ENCODE assay signal across 8 mouse cellular contexts in the genomic region with DNA sequence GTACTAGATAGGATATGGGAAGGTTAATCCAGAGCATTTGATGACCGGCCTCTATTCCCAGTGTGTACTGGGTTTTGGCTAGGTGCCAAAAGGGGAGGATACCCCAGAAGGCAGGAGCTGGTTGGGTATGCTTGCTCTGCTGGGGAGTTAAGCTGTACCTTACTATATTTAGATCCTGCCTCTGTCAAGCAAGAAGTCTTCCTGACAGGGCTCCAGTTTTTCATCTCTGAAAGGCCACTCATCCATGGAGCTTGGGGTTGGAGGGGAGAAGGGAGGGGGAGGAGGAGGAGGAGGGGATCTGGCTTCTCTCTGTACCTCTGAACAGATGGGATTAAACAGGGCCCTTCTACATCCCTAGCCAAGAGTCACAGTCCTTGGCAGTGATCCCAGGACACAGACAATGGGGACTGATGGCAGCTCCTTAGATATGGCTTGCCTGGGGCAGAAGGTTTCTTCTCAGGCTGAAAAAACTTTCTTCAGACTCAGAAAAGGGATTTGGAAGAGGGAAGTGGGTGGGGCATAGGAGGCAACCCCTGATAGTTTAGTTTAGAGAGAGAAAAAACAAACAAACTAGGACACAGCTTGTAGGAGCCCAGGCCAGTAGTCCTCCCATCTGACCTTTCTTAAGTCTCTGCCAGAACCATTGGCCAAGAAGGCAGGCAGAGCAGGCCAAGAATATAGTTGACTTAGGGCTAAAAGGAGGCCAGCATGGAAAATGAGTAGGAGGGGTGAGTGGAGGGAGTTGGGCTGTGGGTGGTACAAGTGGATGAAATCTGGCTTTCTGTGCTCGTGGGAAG.
DNase-seq lines count a peak whose midpoint lies in the region; ATAC-seq and TF ChIP-seq lines count a peak whose summit lies in the region.

No protein-coding gene starts in this region.

- no peak overlapping the region for H3K4me2 ChIP-seq in intestine, postnatal 0 days (replicated peaks; ENCODE audit: low read depth)
- no peak overlapping the region for H3K4me2 ChIP-seq in midbrain, postnatal 0 days (ENCODE audit: low read depth, low read length, poor library complexity, severe bottlenecking)

- no peak for TF ChIP-seq POLR2A in thymus, adult 2 months (IDR thresholded peaks at IDR 0.05; ENCODE audit: control insufficient read depth, extremely low read depth, insufficient read depth, low read length, poor library complexity)

- H3K4me3 ChIP-seq in intestine, postnatal 0 days (ENCODE audit: low read depth, low read length), result no peak overlapping the region
- H3K4me3 ChIP-seq in left cerebral cortex, adult 2 months, result no peak overlapping the region
- H3K4me3 ChIP-seq in midbrain, postnatal 0 days (ENCODE audit: low read depth, low read length), result no peak overlapping the region
- no peak overlapping the region for H3K4me3 ChIP-seq in thymus, adult 2 months (ENCODE audit: control insufficient read depth, insufficient read depth, low read length)

- no peaks in the 10 kb centered on the region for H3K36me3 ChIP-seq in intestine, postnatal 0 days (ENCODE audit: control insufficient read depth, insufficient read depth)
- no peaks in the 10 kb centered on the region for H3K36me3 ChIP-seq in midbrain, postnatal 0 days (ENCODE audit: insufficient read depth, low read length)
- no peaks in the 10 kb centered on the region for H3K36me3 ChIP-seq in thymus, adult 2 months (ENCODE audit: control insufficient read depth, insufficient read depth, low read length)

- no peaks in the 10 kb centered on the region for H3K27me3 ChIP-seq in intestine, postnatal 0 days (replicated peaks; ENCODE audit: control insufficient read depth, insufficient read depth, low read length)
- H3K27me3 ChIP-seq in midbrain, postnatal 0 days (ENCODE audit: insufficient read depth, low read length), result no peaks in the 10 kb centered on the region
- H3K27me3 ChIP-seq in thymus, adult 2 months (ENCODE audit: control insufficient read depth, insufficient read depth, low read length), result no peaks in the 10 kb centered on the region

- intact Hi-C loops in left cerebral cortex, adult 2 months (cut with DNase I), result no loop called here

- WGBS in intestine, postnatal 0 days, result 59% methylated on average over 2 of the region's 2 CpGs
- 40% methylated on average over 2 of the region's 2 CpGs for WGBS in midbrain, postnatal 0 days
- 61% methylated on average over 2 of the region's 2 CpGs for WGBS in thymus, adult 2 months

- peak; percentile 22 for DNase-seq in adrenal gland, postnatal 25 days
- peak; percentile 91 to 95 for DNase-seq in cerebellum, postnatal 25 days
- DNase-seq in heart, adult 11 months, result peak; percentile 99
- peak; percentile 37 to 68 for DNase-seq in left cerebral cortex, adult 2 months (ENCODE audit: extremely low spot score in 1 of 2, low spot score in 2 of 2)
- DNase-seq in midbrain, postnatal 0 days (ENCODE audit: low spot score), result peak; percentile 95
- no peak for DNase-seq in thymus, adult 2 months

- H3K9ac ChIP-seq in intestine, postnatal 0 days (ENCODE audit: low read depth, low read length), result no peak overlapping the region
- no peak overlapping the region for H3K9ac ChIP-seq in midbrain, postnatal 0 days (replicated peaks; ENCODE audit: low read length, poor library complexity, severe bottlenecking)

- H3K4me1 ChIP-seq in intestine, postnatal 0 days (replicated peaks; ENCODE audit: control insufficient read depth, insufficient read depth, low read length), result no peaks in the 10 kb centered on the region
- no peaks in the 10 kb centered on the region for H3K4me1 ChIP-seq in midbrain, postnatal 0 days (ENCODE audit: insufficient read depth, low read length)
- no peaks in the 10 kb centered on the region for H3K4me1 ChIP-seq in thymus, adult 2 months (replicated peaks; ENCODE audit: control insufficient read depth, insufficient read depth, low read length)

- no peak overlapping the region for H3K27ac ChIP-seq in intestine, postnatal 0 days (ENCODE audit: low read depth, low read length)
- no peak overlapping the region for H3K27ac ChIP-seq in left cerebral cortex, adult 2 months
- H3K27ac ChIP-seq in midbrain, postnatal 0 days (ENCODE audit: low read depth, low read length), result no peak overlapping the region
- H3K27ac ChIP-seq in thymus, adult 2 months (ENCODE audit: control insufficient read depth, insufficient read depth, low read length), result no peak overlapping the region

- no peak for TF ChIP-seq CTCF in intestine, postnatal 0 days (IDR thresholded peaks at IDR 0.05; ENCODE audit: low read depth)
- no peak for TF ChIP-seq CTCF in left cerebral cortex, adult 2 months (IDR thresholded peaks at IDR 0.05)
- TF ChIP-seq CTCF in midbrain, postnatal 0 days (IDR thresholded peaks at IDR 0.05), result no peak
- no peak for TF ChIP-seq CTCF in thymus, adult 2 months (IDR thresholded peaks at IDR 0.05; ENCODE audit: borderline replicate concordance, control insufficient read depth, extremely low read depth, insufficient read depth, low read length, poor library complexity)

- 0 out of 2 replicates have a peak, but pooled peaks have one; percentile 36 for ATAC-seq in intestine, postnatal 0 days
- peak; percentile 95 for ATAC-seq in midbrain, postnatal 0 days (ENCODE audit: low FRiP score)
- no peak for ATAC-seq in activated CD4-positive, CD25-positive, alpha-beta regulatory T cell, adult 4 months

- H3K9me3 ChIP-seq in intestine, postnatal 0 days (ENCODE audit: control insufficient read depth), result no peaks in the 10 kb centered on the region
- no peaks in the 10 kb centered on the region for H3K9me3 ChIP-seq in midbrain, postnatal 0 days (ENCODE audit: low read length)
